21 mouse cellular contexts compared by ENCODE assay signal in the genomic region with DNA sequence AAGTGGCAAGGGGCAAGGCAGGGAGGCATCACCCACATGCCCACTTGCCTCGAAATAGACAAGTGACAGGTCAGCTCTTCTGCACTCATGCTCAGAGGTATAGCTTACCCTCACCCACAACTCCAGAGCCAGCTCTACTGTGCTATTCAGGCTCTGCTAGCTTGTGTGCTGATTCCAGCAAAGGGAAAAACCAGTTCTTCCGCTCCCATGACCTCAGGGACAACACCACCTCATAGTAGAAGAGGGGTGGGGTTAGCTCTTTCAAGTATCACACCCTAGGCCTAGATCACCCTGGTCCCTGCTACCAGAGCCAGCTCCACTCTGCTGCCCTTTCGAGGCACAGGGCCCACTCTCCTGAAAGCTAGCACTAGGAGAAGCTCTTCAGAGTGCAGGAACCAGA.
DNase-seq lines count a peak whose midpoint lies in the region; ATAC-seq and TF ChIP-seq lines count a peak whose summit lies in the region.
"Had no signal": no experiment of that assay in that cellular context is flagged by ENCODE, and none has a peak within 500 bp of the region (broad histone marks: within the 10 kb centered on the region; RNA-seq: fewer than 3 reads in every experiment).

No protein-coding gene starts in this region.

- no peak for TF ChIP-seq EP300 in stomach, postnatal 0 days (optimal IDR thresholded peaks at IDR 0.05)

- no peak overlapping the region for H3K4me2 ChIP-seq in kidney, postnatal 0 days (ENCODE audit: low read length)
- H3K4me2 ChIP-seq in intestine, embryonic 15.5 days (replicated peaks) = no peak overlapping the region
- H3K4me2 ChIP-seq in stomach, postnatal 0 days (replicated peaks; ENCODE audit: low read depth) = no peak overlapping the region
- H3K4me2 ChIP-seq: embryonic facial prominence, embryonic 13.5 days; liver, embryonic 13.5 days had no signal

- 58% methylated on average over 3 of the region's 3 CpGs for WGBS in kidney, postnatal 0 days
- WGBS in intestine, embryonic 15.5 days = 64% methylated on average over 3 of the region's 3 CpGs
- WGBS in stomach, postnatal 0 days = 45% methylated on average over 3 of the region's 3 CpGs

- DNase-seq in kidney, postnatal 0 days (ENCODE audit: low spot score) = no peak
- DNase-seq in kidney, postnatal 14 days = no peak
- DNase-seq in urinary bladder, postnatal 14 days (ENCODE audit: low spot score) = peak; percentile 28
- DNase-seq in urinary bladder, adult 2 months (ENCODE audit: low spot score) = no peak
- peak; percentile 27 for DNase-seq in stomach, postnatal 0 days (ENCODE audit: low spot score)
- DNase-seq in adrenal gland, postnatal 10 days = no peak
- DNase-seq: adrenal gland, adult 8-10 months; cerebellum, adult 9-10 months; forebrain, postnatal 0 days; gastrocnemius, postnatal 36 days; kidney, postnatal 25 days; left cerebral cortex, postnatal 4 days; liver, embryonic 13.5 days; lung, postnatal 14 days; retina, postnatal 1 day; thymus, postnatal 25 days had no signal

- no peaks in the 10 kb centered on the region for H3K9me3 ChIP-seq in kidney, postnatal 0 days (replicated peaks; ENCODE audit: low read length)
- no peaks in the 10 kb centered on the region for H3K9me3 ChIP-seq in intestine, embryonic 15.5 days
- H3K9me3 ChIP-seq in stomach, postnatal 0 days (ENCODE audit: control insufficient read depth, low read length) = no peaks in the 10 kb centered on the region
- H3K9me3 ChIP-seq: embryonic facial prominence, embryonic 13.5 days; forebrain, embryonic 10.5 days; liver, embryonic 13.5 days had no signal

- no peak overlapping the region for H3K4me3 ChIP-seq in kidney, postnatal 0 days (replicated peaks; ENCODE audit: low read depth, low read length)
- no peak overlapping the region for H3K4me3 ChIP-seq in intestine, embryonic 15.5 days (replicated peaks)
- no peak overlapping the region for H3K4me3 ChIP-seq in stomach, postnatal 0 days (ENCODE audit: low read depth, low read length)
- H3K4me3 ChIP-seq: embryonic facial prominence, embryonic 13.5 days; forebrain, embryonic 10.5 days; left cerebral cortex, adult 2 months; liver, embryonic 13.5 days; megakaryocyte, embryonic 14.5 days had no signal

- no peak overlapping the region for H3K9ac ChIP-seq in kidney, postnatal 0 days (ENCODE audit: low read depth, low read length)
- no peak overlapping the region for H3K9ac ChIP-seq in intestine, embryonic 15.5 days
- no peak overlapping the region for H3K9ac ChIP-seq in stomach, postnatal 0 days (ENCODE audit: low read length)
- H3K9ac ChIP-seq: embryonic facial prominence, embryonic 13.5 days; forebrain, postnatal 0 days; liver, embryonic 13.5 days had no signal

- no peaks in the 10 kb centered on the region for H3K36me3 ChIP-seq in kidney, postnatal 0 days (ENCODE audit: insufficient read depth, low read length)
- no peaks in the 10 kb centered on the region for H3K36me3 ChIP-seq in intestine, embryonic 15.5 days
- no peaks in the 10 kb centered on the region for H3K36me3 ChIP-seq in stomach, postnatal 0 days (ENCODE audit: control insufficient read depth, insufficient read depth, low read length)
- H3K36me3 ChIP-seq: embryonic facial prominence, embryonic 13.5 days; forebrain, embryonic 10.5 days; liver, embryonic 13.5 days had no signal

- ATAC-seq in kidney, postnatal 0 days (replicated peaks; ENCODE audit: low FRiP score, low read depth) = 0 out of 2 replicates have a peak, but pooled peaks have one; percentile 25
- ATAC-seq in intestine, embryonic 15.5 days = peak; percentile 66
- ATAC-seq in stomach, postnatal 0 days (ENCODE audit: low FRiP score, low TSS enrichment) = peak; percentile 81
- ATAC-seq: forebrain, postnatal 0 days had no signal

- no peak overlapping the region for H3K27ac ChIP-seq in kidney, postnatal 0 days
- no peak overlapping the region for H3K27ac ChIP-seq in intestine, embryonic 15.5 days
- H3K27ac ChIP-seq in stomach, postnatal 0 days (replicated peaks) = 0 out of 2 replicates have a peak overlapping the region, but pooled peaks have one; percentile 24
- H3K27ac ChIP-seq: embryonic facial prominence, embryonic 13.5 days; forebrain, embryonic 10.5 days; left cerebral cortex, adult 2 months; liver, embryonic 13.5 days had no signal

- no peaks in the 10 kb centered on the region for H3K4me1 ChIP-seq in kidney, postnatal 0 days (replicated peaks; ENCODE audit: insufficient read depth, low read length)
- H3K4me1 ChIP-seq in intestine, embryonic 15.5 days (replicated peaks) = no peaks in the 10 kb centered on the region
- no peaks in the 10 kb centered on the region for H3K4me1 ChIP-seq in stomach, postnatal 0 days (replicated peaks; ENCODE audit: control insufficient read depth, insufficient read depth)
- H3K4me1 ChIP-seq: embryonic facial prominence, embryonic 13.5 days; forebrain, embryonic 10.5 days; liver, embryonic 13.5 days; megakaryocyte, embryonic 14.5 days had no signal

- no peak for TF ChIP-seq CTCF in kidney, postnatal 0 days (IDR thresholded peaks at IDR 0.05; ENCODE audit: low read depth)
- TF ChIP-seq CTCF in stomach, postnatal 0 days (IDR thresholded peaks at IDR 0.05; ENCODE audit: low read depth) = no peak

- no peaks in the 10 kb centered on the region for H3K27me3 ChIP-seq in kidney, postnatal 0 days (ENCODE audit: insufficient read depth, low read length)
- H3K27me3 ChIP-seq in intestine, embryonic 15.5 days (replicated peaks) = no peaks in the 10 kb centered on the region
- H3K27me3 ChIP-seq in stomach, postnatal 0 days (ENCODE audit: control insufficient read depth, insufficient read depth, low read length) = no peaks in the 10 kb centered on the region
- H3K27me3 ChIP-seq: embryonic facial prominence, embryonic 13.5 days; liver, embryonic 13.5 days; megakaryocyte, embryonic 14.5 days had no signal

Comparison
In these comparisons a context has a peak if more than half of its experiments do, and no peak if none do; other contexts are left out.
1. DNase-seq: peak in urinary bladder, postnatal 14 days (single experiment) and stomach, postnatal 0 days (single experiment); none in kidney, postnatal 0 days (single experiment), kidney, postnatal 14 days (single experiment), urinary bladder, adult 2 months (single experiment) and adrenal gland, postnatal 10 days (single experiment).
2. ATAC-seq: peak in every context shown above with its lines; median percentile 81 in stomach, postnatal 0 days; 66 in intestine, embryonic 15.5 days; 25 in kidney, postnatal 0 days.